Mouse (Mus musculus) forebrain, postnatal 0 days (tissue): ENCODE data around the gene Olfr668. TPM values are rescaled to one million over a fixed set of nuclear protein-coding genes. Genes with fewer than 3 reads are reported as not detected.
"Not testable (repeated sequence)": the region's sequence is repeated elsewhere in the genome, so short reads cannot be mapped to it uniquely, and the experiment has no call there.

Experiments used
- ATAC-seq: fragments of 200-750 bp; cut with Nextera tagmentation; 2 replicates; pipeline ENCODE4 v1.8.0; 2017; ENCODE audit warnings: mild to moderate bottlenecking, moderate library complexity
- DNase-seq: peaks from one replicate; pipeline ENCODE4 v3.0.0-alpha.2; 2015
- H3K27ac ChIP-seq: fragments of 300-500 bp; sonication (generic); 2 replicates; pipeline ENCODE4 v1.5.1; 2014; ENCODE audit warnings: low read depth, mild to moderate bottlenecking, antibody characterized with exemption, low read length, moderate library complexity, mixed read lengths
- H3K27me3 ChIP-seq: fragments of 300-500 bp; sonication (generic); 2 replicates; pipeline ENCODE4 v1.6.1; 2014; ENCODE audit warnings: mild to moderate bottlenecking, low read length, mixed read lengths; ENCODE audit not compliant: insufficient read depth
- H3K36me3 ChIP-seq: fragments of 300-500 bp; sonication (generic); 2 replicates; pipeline ENCODE4 v1.6.1; 2014; ENCODE audit warnings: mild to moderate bottlenecking, moderate library complexity; ENCODE audit not compliant: insufficient read depth
- H3K4me1 ChIP-seq: fragments of 300-500 bp; sonication (generic); 2 replicates; pipeline ENCODE4 v1.6.1; 2014; ENCODE audit warnings: antibody characterized with exemption; ENCODE audit not compliant: insufficient read depth
- H3K4me2 ChIP-seq: fragments of 300-500 bp; sonication (generic); 2 replicates; pipeline ENCODE4 v1.6.1; 2014; ENCODE audit warnings: low read depth, mild to moderate bottlenecking, moderate library complexity
- H3K4me3 ChIP-seq: fragments of 300-500 bp; sonication (generic); 2 replicates; pipeline ENCODE4 v1.5.1; 2014; ENCODE audit warnings: low read depth, low read length, mixed read lengths
- H3K9ac ChIP-seq: fragments of 300-500 bp; sonication (generic); 2 replicates; pipeline ENCODE4 v1.6.1; 2014; ENCODE audit warnings: mild to moderate bottlenecking
- H3K9me3 ChIP-seq: fragments of 300-500 bp; sonication (generic); 2 replicates; pipeline ENCODE4 v1.6.1; 2016; ENCODE audit warnings: low read length
- CTCF ChIP-seq: sonication (generic); IDR thresholded peaks from 2 replicates; pipeline ENCODE4 v1.5.1; 2016; ENCODE audit warnings: antibody characterized with exemption, control low read depth, low read depth
- WGBS: fragments of 180-500 bp; shearing (Covaris S2); extraction: QIAGEN DNeasy Blood & Tissue Kit; methylation state at CpG from one replicate; pipeline ENCODE4 v1.1.7; 2014; 5-methylcytosine and 5-hydroxymethylcytosine counted together
- polyA plus RNA-seq: library from polyadenylated mRNA; unstranded; fragments of >200 nt; fragmentation: Nextera tagmentation; extraction: Ambion mirVana; gene quantifications from 2 replicates; pipeline ENCODE4 v1.2.1, GENCODE M21; 2015
- total RNA-seq: library from RNA; depleted of rRNA; stranded (reverse); fragments of >200 nt; gene quantifications from 2 replicates; pipeline ENCODE4 v1.2.3, GENCODE M21; 2014; rRNA removed

Olfr668 gene
- not detected in 2 replicates for total RNA-seq
- polyA plus RNA-seq: not detected in 2 replicates

DNA sequence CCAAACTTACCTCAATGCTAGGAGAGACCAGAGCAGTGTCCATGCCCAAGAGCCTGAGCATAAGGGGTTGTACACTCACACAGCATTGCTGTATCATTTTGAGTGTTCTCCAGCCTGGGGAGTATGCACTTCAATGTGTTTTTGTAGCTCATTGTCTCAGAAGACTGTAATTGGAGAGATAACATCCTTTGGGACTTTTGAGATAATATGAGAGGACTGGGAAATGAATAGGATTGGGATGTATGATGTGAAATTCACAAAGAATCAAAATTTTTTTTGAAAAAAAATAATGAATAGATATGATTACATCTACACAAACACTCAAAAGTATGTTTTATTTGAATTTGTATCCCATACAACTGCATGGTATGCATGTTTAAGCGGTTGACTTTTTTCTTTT lies at the start of gene Olfr668:
Olfr668 (minus strand) TSS at position 101 of the 400 bp plus-strand sequence.
- no peak within 1 kb of the TSS for H3K4me3 ChIP-seq
- H3K4me2 ChIP-seq: no peak within 1 kb of the TSS
- ATAC-seq: no peak
- H3K9me3 ChIP-seq: no peaks in the 10 kb centered on the region
- TF ChIP-seq CTCF: no peak
- DNase-seq: no peak
- H3K27me3 ChIP-seq: no peaks in the 10 kb centered on the region
- H3K9ac ChIP-seq: no peak within 1 kb of the TSS
- no peak within 1 kb of the TSS for H3K27ac ChIP-seq
- H3K36me3 ChIP-seq: no peaks in the 10 kb centered on the region
- 81% methylated on average over 1 of the region's 1 CpGs for WGBS
- H3K4me1 ChIP-seq: no peaks in the 10 kb centered on the region

DNA sequence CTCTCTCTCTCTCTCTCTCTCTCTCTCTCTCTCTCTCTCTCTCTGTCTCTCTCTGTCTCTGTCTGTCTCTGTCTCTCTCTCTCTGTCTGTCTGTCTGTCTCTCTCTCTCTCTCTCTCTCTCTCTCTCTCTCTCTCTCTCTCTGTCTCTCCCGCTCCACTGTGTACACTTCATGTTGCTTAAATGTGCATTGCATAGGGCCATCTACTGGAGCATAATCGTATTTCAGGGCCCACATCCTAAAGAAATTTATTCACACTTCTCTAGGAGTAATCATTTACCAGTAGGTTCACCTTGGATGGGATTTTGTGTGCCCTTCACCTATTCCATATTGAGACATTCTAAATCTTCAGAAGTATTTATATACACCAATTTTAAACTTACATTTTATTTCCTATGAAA lies 44.6 kb upstream of the Olfr668 start:
- not testable (repeated sequence) for H3K4me2 ChIP-seq, H3K4me3 ChIP-seq, H3K9me3 ChIP-seq, H3K4me1 ChIP-seq, H3K27ac ChIP-seq, DNase-seq, H3K36me3 ChIP-seq, H3K9ac ChIP-seq, H3K27me3 ChIP-seq, ATAC-seq
- 78% methylated on average over 2 of the region's 2 CpGs for WGBS

DNA sequence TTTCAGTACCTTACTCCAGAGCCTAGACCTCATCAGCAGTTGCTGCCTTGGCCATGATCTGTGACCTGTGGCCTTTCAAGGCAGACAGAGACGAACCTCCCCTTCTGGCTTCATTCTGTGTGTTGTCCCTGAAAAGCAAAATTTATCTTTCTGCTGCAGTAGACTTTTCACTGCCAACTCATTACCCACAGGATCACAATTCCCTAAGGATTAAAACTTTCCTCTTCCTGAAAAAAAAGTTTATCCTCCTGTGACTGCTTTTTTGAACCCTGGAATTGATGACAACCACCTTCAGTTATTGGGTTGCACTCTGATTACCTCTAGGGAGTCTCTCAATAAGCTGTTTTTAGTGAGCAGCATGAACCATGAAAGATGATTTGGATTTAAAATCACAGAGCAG lies 34.7 kb upstream of the Olfr668 start, which contains the start of gene Olfr670:
Olfr670 (minus strand) TSS at position 101 of the 400 bp plus-strand sequence.
- WGBS: 63% methylated on average over 1 of the region's 1 CpGs
- TF ChIP-seq CTCF: no peak
- no peak within 1 kb of the TSS for H3K4me3 ChIP-seq
- H3K4me2 ChIP-seq: no peak within 1 kb of the TSS
- no peaks in the 10 kb centered on the region for H3K4me1 ChIP-seq
- no peaks in the 10 kb centered on the region for H3K9me3 ChIP-seq
- H3K9ac ChIP-seq: no peak within 1 kb of the TSS
- no peak for ATAC-seq
- H3K27ac ChIP-seq: no peak within 1 kb of the TSS
- no peaks in the 10 kb centered on the region for H3K36me3 ChIP-seq
- H3K27me3 ChIP-seq: no peaks in the 10 kb centered on the region
- DNase-seq: no peak

- not testable (repeated sequence) for H3K27ac ChIP-seq, H3K9ac ChIP-seq, H3K36me3 ChIP-seq, H3K9me3 ChIP-seq, H3K27me3 ChIP-seq, DNase-seq, H3K4me3 ChIP-seq, H3K4me2 ChIP-seq, H3K4me1 ChIP-seq, ATAC-seq
- WGBS: 94% methylated on average over 16 of the region's 16 CpGs
Observed at GRCm38 (mm10) chr7:104950234-104950633, 22.4 kb upstream of the Olfr668 start.

GRCm38 (mm10) chr7:104933940-104934339 lies 6.1 kb upstream of the Olfr668 start, which contains the start of gene Olfr669:
Olfr669 (plus strand) TSS chr7:104934240.
- H3K36me3 ChIP-seq: no peaks in the 10 kb centered on the region
- H3K27ac ChIP-seq: no peak within 1 kb of the TSS
- H3K4me3 ChIP-seq: no peak within 1 kb of the TSS
- no peak for TF ChIP-seq CTCF
- no peaks in the 10 kb centered on the region for H3K9me3 ChIP-seq
- no peak within 1 kb of the TSS for H3K4me2 ChIP-seq
- no peaks in the 10 kb centered on the region for H3K4me1 ChIP-seq
- no peaks in the 10 kb centered on the region for H3K27me3 ChIP-seq
- DNase-seq: no peak
- 90% methylated on average over 1 of the region's 1 CpGs for WGBS
- H3K9ac ChIP-seq: no peak within 1 kb of the TSS
- no peak for ATAC-seq

GRCm38 (mm10) chr7:104921382-104921781 lies 6.5 kb downstream of the Olfr668 start, which contains the start of gene Olfr667:
Olfr667 (minus strand) TSS chr7:104921482.
- no peak within 1 kb of the TSS for H3K4me3 ChIP-seq
- 92% methylated on average over 1 of the region's 1 CpGs for WGBS

GRCm38 (mm10) chr7:104895852-104896251 lies 32.0 kb downstream of the Olfr668 start, which contains the start of gene Olfr666:
Olfr666 (minus strand) TSS chr7:104895952.
- H3K4me1 ChIP-seq: no peaks in the 10 kb centered on the region
- no peaks in the 10 kb centered on the region for H3K9me3 ChIP-seq
- H3K27ac ChIP-seq: no peak within 1 kb of the TSS
- no peak within 1 kb of the TSS for H3K4me3 ChIP-seq
- no peak within 1 kb of the TSS for H3K9ac ChIP-seq
- 87% methylated on average over 2 of the region's 2 CpGs for WGBS
- no peak for DNase-seq
- no peak for ATAC-seq
- no peak within 1 kb of the TSS for H3K4me2 ChIP-seq
- H3K36me3 ChIP-seq: no peaks in the 10 kb centered on the region
- H3K27me3 ChIP-seq: no peaks in the 10 kb centered on the region
- TF ChIP-seq CTCF: no peak

More at GRCm38 (mm10) chr7:104921382-104921781, 6.5 kb downstream of the Olfr668 start, which contains the start of gene Olfr667:
- no peaks in the 10 kb centered on the region for H3K27me3 ChIP-seq
- no peak within 1 kb of the TSS for H3K4me2 ChIP-seq
- DNase-seq (no peak), ATAC-seq (no peak)
- H3K27ac ChIP-seq: no peak within 1 kb of the TSS
- no peak within 1 kb of the TSS for H3K9ac ChIP-seq
- no peaks in the 10 kb centered on the region for H3K4me1 ChIP-seq
- no peak for TF ChIP-seq CTCF
- no peaks in the 10 kb centered on the region for H3K9me3 ChIP-seq
- H3K36me3 ChIP-seq: no peaks in the 10 kb centered on the region
